Mouse (Mus musculus) mouse embryonic stem cell (cell line): ENCODE results near the gene Fancc.

Experiments used
- in situ Hi-C, 2 experiments: fragments of 300-500 bp; cut with MboI; formaldehyde crosslinking; loops; 1 replicate in 1 of 2; 3 replicates in 1 of 2; pipeline ENCODE4 v1.14.3; 2019 to 2020; ENCODE audit warnings: low sequenced_read_pairs in 2 of 2, low pct_unique_long_range_greater_than_20kb in 1 of 2, mixed read lengths in 1 of 2; ENCODE audit not compliant: unreplicated experiment in 1 of 2

Fancc gene

DNA sequence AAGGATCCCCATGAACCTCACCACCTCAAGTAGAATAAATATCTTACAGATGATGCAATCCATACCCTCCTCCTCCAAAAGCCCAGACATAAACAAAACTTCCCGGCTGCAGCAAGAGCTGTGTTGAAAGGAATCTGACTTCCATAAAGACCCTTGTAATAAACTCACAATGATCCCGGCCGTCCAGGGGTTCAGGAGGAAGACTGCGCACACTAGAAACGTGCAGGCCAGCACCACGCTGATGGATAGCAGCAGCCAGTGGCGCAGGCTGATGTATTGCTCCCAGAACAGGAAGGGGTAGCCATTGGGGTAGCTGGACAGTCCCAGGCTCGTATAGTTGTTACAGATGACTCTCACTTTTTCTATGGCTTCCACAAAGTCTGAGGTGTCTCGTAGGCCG lies 25.8 kb upstream of the Fancc start:
- in situ Hi-C loops = loop anchor here in 1 of 2 experiments (25.0 kb wide), 1 partner anchor 514 kb away; no protein-coding TSS in a partner anchor

DNA sequence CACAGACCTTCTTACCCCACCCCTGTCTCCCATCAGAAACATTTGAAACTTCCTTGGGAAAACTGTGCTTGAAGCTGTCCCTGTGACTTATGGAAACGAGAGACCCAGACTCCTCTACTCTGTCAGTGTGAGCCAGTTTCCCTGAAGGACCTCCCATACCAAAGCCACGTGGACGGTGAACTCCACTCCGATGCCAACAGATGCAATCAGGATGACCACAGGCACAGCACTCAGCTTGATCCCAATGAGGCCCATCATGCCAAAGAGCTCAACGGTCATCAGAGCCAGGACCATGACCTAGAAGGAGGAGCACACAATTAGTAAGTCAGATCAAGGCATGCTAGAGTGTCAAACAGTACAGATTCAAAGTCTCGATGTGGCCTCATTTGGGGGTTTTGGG lies 23.0 kb upstream of the Fancc start:
- in situ Hi-C loops = loop anchor here in 1 of 2 experiments (25.0 kb wide), 1 partner anchor 517 kb away; no protein-coding TSS in a partner anchor

DNA sequence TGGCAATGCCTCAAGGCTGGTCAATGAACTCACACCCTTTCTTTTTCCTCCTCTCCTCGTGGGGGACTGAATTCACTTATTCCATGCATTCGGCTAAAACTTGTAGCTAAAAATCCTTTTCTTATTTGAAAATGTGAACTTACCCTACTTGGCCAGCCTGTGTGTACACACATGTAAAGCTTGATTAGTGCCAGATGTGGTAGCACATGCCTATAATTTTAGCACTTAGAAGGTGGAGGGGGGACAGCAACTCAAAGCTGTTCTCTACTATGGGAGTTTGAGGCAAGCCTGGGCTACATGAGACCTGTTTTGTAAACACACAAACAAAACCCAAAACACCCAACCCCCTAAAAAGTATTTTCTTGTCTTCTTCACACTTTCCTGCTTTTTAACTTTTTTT lies 19.5 kb upstream of the Fancc start:
- in situ Hi-C loops = loop anchor here in 1 of 2 experiments (25.0 kb wide), 1 partner anchor 521 kb away; no protein-coding TSS in a partner anchor

DNA sequence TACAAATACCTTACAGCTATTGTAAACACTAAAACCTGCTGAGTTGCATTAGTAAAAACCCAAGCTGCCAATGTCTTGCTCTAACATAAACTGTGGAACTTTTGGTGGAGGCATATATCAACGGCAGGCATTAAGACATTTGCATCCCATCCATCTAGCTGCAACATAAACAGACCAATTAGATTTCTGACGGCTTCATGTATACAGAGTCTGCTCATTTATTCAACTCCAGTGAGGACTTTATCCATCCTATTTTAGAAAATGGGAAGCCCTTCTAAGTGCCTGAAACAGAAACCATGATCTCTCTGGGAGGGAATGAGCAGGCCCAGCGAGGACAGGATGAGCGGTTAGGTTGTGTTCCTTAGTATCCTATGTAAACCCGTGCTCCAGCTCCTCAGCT lies 18.5 kb upstream of the Fancc start:
- in situ Hi-C loops = loop anchor here in 1 of 2 experiments (25.0 kb wide), 1 partner anchor 522 kb away; no protein-coding TSS in a partner anchor

DNA sequence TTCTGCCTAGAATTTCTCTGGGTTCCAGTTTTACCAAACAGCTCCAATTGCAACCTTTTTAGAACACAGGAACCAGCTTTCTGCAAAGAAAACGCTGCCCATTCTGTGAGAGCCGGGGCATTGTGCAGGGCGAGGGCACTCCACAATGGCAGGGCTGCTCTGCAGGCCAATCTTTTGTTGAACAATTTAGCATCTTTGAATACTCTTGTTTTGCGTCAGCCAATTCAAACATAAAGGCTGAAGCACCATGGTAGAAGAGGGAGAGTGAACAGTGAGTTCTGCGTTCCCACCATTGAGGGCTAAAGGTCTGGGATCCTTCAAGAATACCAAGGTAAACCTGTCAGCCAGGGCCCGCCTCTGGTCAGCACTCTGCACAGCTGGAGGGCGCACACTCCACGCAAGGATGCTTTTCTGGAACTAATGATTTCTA lies 17.9 kb upstream of the Fancc start:
- in situ Hi-C loops = loop anchor here in 1 of 2 experiments (25.0 kb wide), 1 partner anchor 522 kb away; no protein-coding TSS in a partner anchor

DNA sequence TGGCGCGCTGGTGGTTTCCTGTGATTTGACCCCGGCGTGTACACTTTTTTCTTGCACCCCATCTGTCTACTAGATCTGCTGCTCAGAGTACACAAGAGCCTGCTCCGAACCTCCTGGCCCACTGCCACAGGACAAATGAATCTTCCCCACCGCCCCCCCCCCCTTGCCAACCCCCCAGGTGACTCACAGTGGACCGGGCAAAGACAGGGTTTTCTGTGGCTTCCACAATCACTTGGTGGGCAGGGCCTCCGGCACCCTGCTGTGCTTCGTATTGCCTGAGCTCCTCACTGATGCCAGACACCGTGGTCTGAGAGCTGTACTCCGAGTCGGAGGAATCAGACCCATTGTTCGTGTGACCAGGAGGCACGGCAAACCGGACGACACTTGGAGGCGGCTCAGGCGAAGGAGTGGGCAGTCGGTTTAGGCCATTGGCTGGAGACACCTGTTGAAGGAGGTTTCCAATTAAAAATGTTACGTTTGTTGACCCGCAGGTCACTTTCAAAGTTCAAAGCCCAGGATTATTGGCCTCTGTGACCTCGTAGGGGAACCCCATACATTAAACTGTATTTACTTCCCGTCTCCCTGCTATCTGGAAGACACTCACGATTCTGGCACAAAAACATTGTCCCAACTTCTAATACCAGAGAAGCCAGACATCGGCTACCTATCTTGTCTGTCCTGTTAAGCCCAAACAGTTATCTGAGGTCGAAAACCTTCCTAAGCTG lies 16.5 kb upstream of the Fancc start:
- in situ Hi-C loops = loop anchor here in 1 of 2 experiments (25.0 kb wide), 1 partner anchor 524 kb away; no protein-coding TSS in a partner anchor

DNA sequence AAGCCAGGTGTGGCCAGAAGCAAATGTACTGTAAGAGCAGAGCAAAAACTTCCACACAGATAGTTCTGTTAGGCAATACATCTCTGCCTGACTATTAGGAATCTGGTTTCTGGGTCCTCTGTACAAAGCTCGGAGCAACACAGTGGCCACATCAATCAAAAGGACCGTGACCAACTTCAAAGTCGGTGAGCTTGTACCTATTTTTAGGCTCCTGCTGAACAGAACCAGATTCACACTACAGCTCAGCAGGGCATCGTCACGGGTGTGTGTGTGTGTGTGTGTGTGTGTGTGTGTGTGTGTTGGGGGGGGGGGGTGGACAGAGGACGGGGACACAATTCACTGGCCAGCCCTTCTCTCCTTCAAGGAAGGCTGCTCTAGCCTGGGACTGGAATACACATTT lies 15.3 kb upstream of the Fancc start:
- in situ Hi-C loops = loop anchor here in 1 of 2 experiments (25.0 kb wide), 1 partner anchor 525 kb away; no protein-coding TSS in a partner anchor

DNA sequence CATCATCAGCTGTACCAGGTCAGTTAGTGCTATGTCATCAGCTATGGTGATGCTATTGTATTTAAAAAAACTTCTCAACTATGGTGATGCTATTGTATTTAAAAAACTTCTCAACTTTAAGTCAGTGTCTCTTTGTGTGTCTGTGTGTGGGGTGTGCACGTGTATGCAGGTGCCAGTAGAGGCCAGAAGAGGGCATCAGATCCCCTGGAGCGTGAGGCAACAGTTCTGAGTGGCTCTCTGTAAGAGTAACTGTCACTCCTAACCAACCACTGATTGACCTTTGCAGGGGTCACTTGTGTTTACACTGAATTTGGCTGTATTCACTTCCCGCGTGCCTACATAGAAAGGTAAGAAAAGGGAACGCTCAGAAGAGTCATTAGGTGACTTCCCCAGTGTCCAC lies 10.7 kb upstream of the Fancc start:
- in situ Hi-C loops = loop anchor here in 1 of 2 experiments (25.0 kb wide), 1 partner anchor 529 kb away; no protein-coding TSS in a partner anchor

DNA sequence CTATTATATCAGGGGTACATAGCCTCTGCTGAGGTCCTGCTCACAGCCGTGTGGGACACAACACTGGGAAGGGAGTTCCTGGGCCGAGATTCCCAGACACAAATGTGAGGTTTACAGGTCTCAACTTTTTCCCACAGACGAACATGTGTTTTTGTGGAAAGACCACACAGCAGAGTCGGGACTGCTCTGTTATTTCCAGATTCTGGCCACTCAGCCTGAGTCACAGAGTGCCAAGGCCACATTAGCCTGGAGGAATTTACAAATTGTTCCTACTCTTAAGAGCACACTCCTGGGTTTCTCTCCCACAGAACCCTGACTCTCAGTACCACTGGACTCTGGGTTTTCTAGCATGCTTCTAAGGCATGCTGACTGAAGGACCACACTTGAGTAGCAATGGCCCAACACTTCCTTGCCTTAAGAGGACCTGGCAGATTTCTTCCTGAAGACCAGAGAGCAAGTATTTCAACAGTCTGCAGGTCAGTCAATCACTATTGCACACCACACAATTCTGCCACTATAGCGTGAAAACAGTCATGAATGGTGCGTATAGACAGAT lies 10.0 kb upstream of the Fancc start:
- in situ Hi-C loops = loop anchor here in 1 of 2 experiments (25.0 kb wide), 1 partner anchor 530 kb away; no protein-coding TSS in a partner anchor

DNA sequence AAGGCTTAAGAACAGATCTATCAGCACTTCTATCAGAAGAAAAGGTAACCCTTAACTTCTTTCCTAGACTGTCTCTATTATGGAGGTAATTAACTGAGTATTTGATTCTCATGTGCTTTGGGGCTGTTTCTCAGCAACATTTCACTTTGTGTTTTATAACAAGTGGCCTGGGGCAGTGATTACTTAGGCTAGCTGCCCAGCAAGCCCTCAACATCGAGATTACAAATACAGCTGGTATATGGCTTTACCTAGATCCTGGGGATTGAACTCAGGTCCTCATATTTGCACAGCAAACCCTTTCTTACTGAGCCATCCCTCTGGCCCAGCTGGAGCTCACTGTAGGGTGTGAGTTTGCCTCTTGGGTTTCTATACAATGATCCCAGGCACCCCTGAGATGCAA lies 9.3 kb upstream of the Fancc start:
- in situ Hi-C loops = loop anchor here in 1 of 2 experiments (25.0 kb wide), 1 partner anchor 531 kb away; no protein-coding TSS in a partner anchor

DNA sequence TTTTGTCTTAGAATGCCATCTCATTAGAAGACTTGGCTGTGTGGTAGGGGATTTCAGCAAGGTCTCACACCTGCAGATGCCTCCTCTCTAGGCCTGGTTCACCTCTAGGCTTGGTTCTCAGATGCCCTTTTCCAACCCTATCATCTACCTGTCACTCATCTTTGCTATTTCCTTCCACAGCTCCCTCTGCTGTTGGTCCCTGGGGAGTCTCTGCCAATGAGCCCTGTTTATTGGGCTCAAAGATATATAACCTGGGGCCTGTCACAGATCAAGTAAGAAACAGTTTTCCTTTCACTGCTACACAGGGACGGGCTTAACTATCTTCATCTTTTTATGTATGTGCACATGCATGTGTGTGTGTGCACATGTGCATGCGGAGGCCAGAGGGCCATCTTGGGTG lies 5.3 kb upstream of the Fancc start:
- in situ Hi-C loops = loop anchor here in 1 of 2 experiments (25.0 kb wide), 1 partner anchor 535 kb away; no protein-coding TSS in a partner anchor

DNA sequence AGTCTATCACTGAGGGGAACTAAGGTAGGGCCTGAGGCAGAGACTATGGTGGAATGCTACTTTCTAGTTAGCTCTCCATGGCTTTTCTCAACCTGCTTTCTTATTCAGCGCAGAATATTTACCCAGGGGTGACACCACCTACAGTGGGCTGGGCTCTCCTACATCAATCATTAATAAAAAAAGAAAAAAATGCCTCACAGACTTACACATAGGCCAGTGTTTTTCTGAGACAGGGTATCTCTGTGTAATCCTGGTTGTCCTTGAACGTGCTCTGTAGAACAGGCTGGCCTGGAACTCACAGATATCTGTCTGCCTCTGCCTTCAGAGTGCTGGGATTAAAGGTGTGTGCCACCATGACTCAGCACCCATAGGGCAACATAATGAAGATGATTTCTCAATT lies 2.4 kb upstream of the Fancc start:
- in situ Hi-C loops = no loop called here

DNA sequence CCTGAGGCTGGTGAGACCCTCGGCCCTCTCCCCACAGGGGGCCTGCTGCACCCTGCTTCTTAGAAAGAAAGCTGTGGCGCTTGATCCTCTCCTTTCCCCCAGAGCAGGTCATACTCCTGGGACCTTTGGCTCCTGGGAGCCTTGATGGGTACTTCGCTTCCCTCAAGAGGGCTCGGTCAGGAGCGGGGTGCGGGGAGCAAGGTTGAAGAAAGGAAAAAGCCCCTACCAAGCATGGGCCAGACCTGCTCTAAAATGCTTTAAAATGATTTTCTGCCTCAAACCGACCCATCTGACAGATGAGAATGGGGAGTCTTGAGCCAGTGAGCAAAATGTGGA lies 9.4 kb downstream of the Fancc start:
- in situ Hi-C loops = no loop called here

DNA sequence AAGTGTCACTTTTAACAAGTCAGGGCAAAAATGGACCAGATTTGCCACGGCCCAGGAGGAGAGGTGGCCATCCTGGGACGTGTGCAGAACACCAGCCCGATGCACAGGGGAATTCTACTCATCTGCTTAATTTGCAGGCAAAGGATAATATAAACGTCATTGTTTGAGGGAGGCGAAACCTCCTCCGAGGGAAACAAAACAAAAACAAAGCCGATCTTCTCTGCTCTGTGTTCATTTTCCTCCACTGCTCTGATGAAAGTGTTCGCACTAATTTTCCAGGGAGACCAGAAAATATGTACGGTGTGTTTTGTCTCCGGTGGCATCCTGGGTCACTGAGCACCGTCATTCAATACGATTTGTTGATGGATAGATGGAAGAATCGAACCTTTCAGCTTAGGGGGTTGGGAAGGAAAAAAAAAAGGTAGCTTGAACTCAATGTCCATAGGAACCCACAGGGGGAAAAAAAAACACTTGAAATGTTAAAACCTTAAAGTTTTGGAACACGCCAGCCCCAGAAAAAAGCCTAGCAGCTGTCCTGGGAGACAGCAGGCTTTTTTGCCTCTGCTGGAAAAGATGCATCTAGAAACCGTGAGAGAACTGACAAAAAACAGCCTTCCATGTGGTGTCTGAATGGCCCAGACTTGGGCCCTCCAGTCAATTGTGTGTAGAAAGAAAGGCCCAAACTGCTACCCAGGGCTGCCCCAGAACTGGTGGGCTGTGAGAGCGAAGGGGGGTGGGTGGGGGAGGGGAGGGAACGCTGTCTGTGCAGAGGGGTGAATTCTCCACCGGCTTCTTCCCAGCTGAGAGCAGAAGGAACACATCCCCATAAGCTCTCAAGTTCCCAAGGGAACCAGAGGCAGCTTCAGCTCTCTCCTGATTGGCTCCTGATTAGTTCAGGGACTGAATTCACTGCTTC lies 10.0 kb downstream of the Fancc start:
- in situ Hi-C loops = no loop called here

DNA sequence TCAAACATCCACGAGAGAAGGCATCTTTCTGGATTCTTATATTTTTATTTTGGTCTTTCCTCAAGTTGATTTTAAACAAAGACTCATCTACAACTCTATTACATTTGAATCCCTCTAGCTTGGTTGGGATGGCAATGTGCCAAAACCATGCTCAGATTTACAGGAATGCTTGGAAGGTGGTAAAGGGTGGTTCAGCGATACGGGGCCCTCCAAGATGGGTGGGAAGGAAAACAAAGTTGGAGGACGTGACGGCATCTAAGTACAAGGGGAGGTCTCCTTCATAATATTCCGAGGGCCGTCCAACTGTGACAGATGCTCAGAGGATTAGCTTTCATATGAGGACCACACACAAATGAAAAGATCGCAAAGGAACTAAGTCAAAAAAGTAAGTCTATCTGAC lies 21.7 kb downstream of the Fancc start:
- in situ Hi-C loops = no loop called here

DNA sequence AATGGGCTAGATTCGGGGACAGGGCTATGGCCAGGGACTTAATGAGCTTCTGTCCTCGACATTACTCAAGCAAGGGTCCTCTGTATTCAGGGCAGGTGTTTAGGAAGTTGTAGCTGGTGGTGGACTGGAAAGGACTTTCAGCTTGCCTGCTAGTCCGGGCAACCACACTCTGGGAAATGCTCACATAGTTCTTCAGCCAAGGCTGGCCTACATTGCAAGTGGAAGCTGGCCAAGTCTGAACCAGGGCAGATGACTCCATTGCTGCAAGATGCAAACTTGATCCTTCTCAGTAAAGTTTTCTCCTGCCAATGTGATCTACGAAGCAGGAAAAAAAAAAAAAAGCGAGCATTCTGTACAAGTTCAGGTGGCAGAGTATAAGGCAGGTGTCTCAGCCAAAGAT lies 44.2 kb downstream of the Fancc start:
- in situ Hi-C loops = no loop called here

DNA sequence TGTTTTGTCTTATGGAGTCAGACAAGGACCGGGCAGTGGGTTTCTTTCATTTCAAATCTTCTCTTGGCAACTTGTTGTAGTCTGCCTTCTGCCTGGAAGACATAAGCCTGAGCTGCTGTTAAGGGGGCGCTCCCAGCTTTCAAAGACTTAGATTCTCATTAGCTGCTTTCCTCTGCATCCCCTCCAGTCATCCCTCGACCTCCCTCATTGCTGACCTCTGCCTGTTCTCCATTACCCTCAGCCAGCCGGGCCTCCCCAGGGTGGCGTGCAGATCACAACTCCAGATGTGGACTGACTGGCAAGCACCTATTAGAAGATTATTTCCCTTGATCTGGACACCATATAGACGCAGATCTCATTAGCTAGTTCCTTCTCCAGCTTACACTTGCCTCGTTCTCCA lies 45.9 kb downstream of the Fancc start:
- in situ Hi-C loops = no loop called here

DNA sequence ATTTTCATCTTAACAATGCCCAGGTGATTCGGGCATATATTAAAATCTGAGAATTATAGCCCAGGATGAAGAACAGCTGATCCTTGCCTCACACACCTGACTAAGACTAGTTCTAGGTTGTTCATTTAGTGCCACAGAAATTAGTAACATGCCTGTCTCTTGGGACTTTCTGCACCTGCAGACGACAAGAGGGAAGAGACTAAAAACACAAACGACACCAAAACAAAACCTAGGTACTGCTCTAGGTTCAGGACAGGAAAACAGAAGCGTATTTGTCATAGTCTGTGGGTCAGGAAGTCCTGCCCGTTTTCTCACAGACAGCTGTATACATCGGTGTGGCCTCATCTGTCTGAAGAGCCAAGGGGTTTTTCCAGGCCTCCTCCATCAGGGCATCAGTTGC lies 51.7 kb downstream of the Fancc start:
- in situ Hi-C loops = no loop called here

DNA sequence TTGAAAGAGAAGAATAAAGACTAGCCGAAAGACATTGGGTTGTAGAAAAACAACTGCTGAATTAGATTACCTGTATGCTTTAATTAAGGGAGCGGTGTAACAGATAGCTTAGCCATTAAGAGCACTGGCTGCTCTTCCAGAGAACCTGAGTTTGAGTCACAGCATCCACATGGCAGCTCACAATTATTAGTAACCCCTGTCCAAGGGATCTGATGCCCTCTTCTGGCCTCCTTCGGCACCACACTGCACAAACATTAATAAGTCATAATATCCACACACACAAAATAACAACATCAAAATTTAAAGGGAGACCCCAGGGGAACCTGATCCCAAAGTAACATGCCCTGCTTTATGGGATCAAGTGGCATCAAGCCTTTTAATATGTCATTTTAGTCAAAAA lies 64.3 kb downstream of the Fancc start:
- in situ Hi-C loops = no loop called here
